Mouse (Mus musculus): ENCODE results near the gene Apaf1. TPM values are rescaled to one million over a fixed set of nuclear protein-coding genes. Genes with fewer than 3 reads are reported as not detected.

The Apaf1 gene
- polyA plus RNA-seq, 1 experiment from 2014 or later = 26.9 TPM

GRCm38 (mm10) chr10:90968247-90968646 lies 114.3 kb downstream of the Apaf1 start:
- ATAC-seq (ENCODE audit: insufficient read depth) = no peak
- WGBS = 87% methylated on average over 10 of the region's 10 CpGs
- no peak overlapping the region for H3K4me3 ChIP-seq (ENCODE audit: low read depth, low read length)

GRCm38 (mm10) chr10:90966821-90967220 lies 115.7 kb downstream of the Apaf1 start:
- Histone ChIP-seq H3K9ac (no peak overlapping the region), H3K27ac (ENCODE audit: low read depth) (no peak overlapping the region), H3K27me3 (ENCODE audit: insufficient read depth, low read length) (peaks cover 29% of the 10 kb centered on the region; the same call in 1 of the 2 replicates), H3K4me2 (no peak overlapping the region), H3K4me3 (ENCODE audit: low read depth, low read length) (no peak overlapping the region), H3K9me3 (ENCODE audit: low read depth, low read length) (no peaks in the 10 kb centered on the region), H3K36me3 (ENCODE audit: insufficient read depth) (no peaks in the 10 kb centered on the region), H3K4me1 (ENCODE audit: insufficient read depth) (no peaks in the 10 kb centered on the region)
- TF ChIP-seq CTCF (IDR thresholded peaks at IDR 0.05; ENCODE audit: low read depth) = no peak
- ATAC-seq (ENCODE audit: insufficient read depth) (peak; percentile 43; the same call in 1 of the 2 replicates), DNase-seq (peak; percentile 23)
- 9% methylated on average over 9 of the region's 9 CpGs for WGBS

More at GRCm38 (mm10) chr10:90968247-90968646, 114.3 kb downstream of the Apaf1 start:
- Histone ChIP-seq H3K9me3 (ENCODE audit: low read depth, low read length) (no peaks in the 10 kb centered on the region), H3K36me3 (ENCODE audit: insufficient read depth) (no peaks in the 10 kb centered on the region), H3K27ac (ENCODE audit: low read depth) (no peak overlapping the region), H3K27me3 (ENCODE audit: insufficient read depth, low read length) (peaks cover 29% of the 10 kb centered on the region; the same call in 1 of the 2 replicates), H3K4me2 (no peak overlapping the region), H3K9ac (no peak overlapping the region), H3K4me1 (ENCODE audit: insufficient read depth) (no peaks in the 10 kb centered on the region)
- no peak for DNase-seq
- TF ChIP-seq CTCF (IDR thresholded peaks at IDR 0.05; ENCODE audit: low read depth) = no peak

GRCm38 (mm10) chr10:90965671-90966315 lies 116.8 kb downstream of the Apaf1 start:
- ATAC-seq (ENCODE audit: insufficient read depth) = no peak
- Histone ChIP-seq H3K4me2 (no peak overlapping the region), H3K4me3 (ENCODE audit: low read depth, low read length) (no peak overlapping the region), H3K9me3 (ENCODE audit: low read depth, low read length) (no peaks in the 10 kb centered on the region), H3K27me3 (ENCODE audit: insufficient read depth, low read length) (peaks cover 29% of the 10 kb centered on the region; the same call in 1 of the 2 replicates), H3K9ac (no peak overlapping the region), H3K36me3 (ENCODE audit: insufficient read depth) (no peaks in the 10 kb centered on the region), H3K27ac (ENCODE audit: low read depth) (no peak overlapping the region), H3K4me1 (ENCODE audit: insufficient read depth) (no peaks in the 10 kb centered on the region)
- 48% methylated on average over 14 of the region's 14 CpGs for WGBS
- DNase-seq = no peak
- TF ChIP-seq CTCF (IDR thresholded peaks at IDR 0.05; ENCODE audit: low read depth) = no peak

GRCm38 (mm10) chr10:90964511-90964910 lies 118.1 kb downstream of the Apaf1 start:
- Histone ChIP-seq H3K4me1 (ENCODE audit: insufficient read depth) (no peaks in the 10 kb centered on the region), H3K4me2 (no peak overlapping the region), H3K4me3 (ENCODE audit: low read depth, low read length) (no peak overlapping the region), H3K9ac (no peak overlapping the region), H3K9me3 (ENCODE audit: low read depth, low read length) (no peaks in the 10 kb centered on the region), H3K27ac (ENCODE audit: low read depth) (no peak overlapping the region), H3K36me3 (ENCODE audit: insufficient read depth) (no peaks in the 10 kb centered on the region), H3K27me3 (ENCODE audit: insufficient read depth, low read length) (peaks cover 21% of the 10 kb centered on the region; the same call in 1 of the 2 replicates)
- DNase-seq = no peak
- no peak for TF ChIP-seq CTCF (IDR thresholded peaks at IDR 0.05; ENCODE audit: low read depth)
- peak; percentile 52; the same call in 1 of the 2 replicates for ATAC-seq (ENCODE audit: insufficient read depth)
- WGBS = 20% methylated on average over 9 of the region's 9 CpGs

- whole genome bisulfite sequencing = 73% methylated on average over 7 of the region's 7 CpGs
- H3K4me1 ChIP-seq (ENCODE audit: insufficient read depth) = no peaks in the 10 kb centered on the region
- DNase-seq (no peak), ATAC-seq (ENCODE audit: insufficient read depth) (no peak)
- no peak overlapping the region for H3K27ac ChIP-seq (ENCODE audit: low read depth)
- no peak overlapping the region for H3K4me2 ChIP-seq
- no peak overlapping the region for H3K9ac ChIP-seq
- H3K9me3 ChIP-seq (ENCODE audit: low read depth, low read length) = no peaks in the 10 kb centered on the region
- no peaks in the 10 kb centered on the region for H3K36me3 ChIP-seq (ENCODE audit: insufficient read depth)
- no peak for TF ChIP-seq CTCF (IDR thresholded peaks at IDR 0.05; ENCODE audit: low read depth)
- H3K27me3 ChIP-seq (ENCODE audit: insufficient read depth, low read length) = no peaks in the 10 kb centered on the region
- H3K4me3 ChIP-seq (ENCODE audit: low read depth, low read length) = no peak overlapping the region
These were observed 122.2 kb downstream of the Apaf1 start for GRCm38 (mm10) chr10:90960374-90960773.

- Histone ChIP-seq H3K36me3 (ENCODE audit: insufficient read depth) (no peaks in the 10 kb centered on the region), H3K4me1 (ENCODE audit: insufficient read depth) (no peaks in the 10 kb centered on the region), H3K4me3 (ENCODE audit: low read depth, low read length) (no peak overlapping the region), H3K27me3 (ENCODE audit: insufficient read depth, low read length) (no peaks in the 10 kb centered on the region), H3K9ac (no peak overlapping the region), H3K4me2 (no peak overlapping the region), H3K9me3 (ENCODE audit: low read depth, low read length) (no peaks in the 10 kb centered on the region), H3K27ac (ENCODE audit: low read depth) (no peak overlapping the region)
- ATAC-seq (ENCODE audit: insufficient read depth) = no peak
- no peak for TF ChIP-seq CTCF (IDR thresholded peaks at IDR 0.05; ENCODE audit: low read depth)
- no peak for DNase-seq
- 60% methylated on average over 6 of the region's 6 CpGs for WGBS
These were observed 128.7 kb downstream of the Apaf1 start for GRCm38 (mm10) chr10:90953821-90954220.

- H3K27me3 ChIP-seq (ENCODE audit: insufficient read depth, low read length) = no peaks in the 10 kb centered on the region
- ATAC-seq (ENCODE audit: insufficient read depth) (no peak), DNase-seq (no peak)
- H3K9ac ChIP-seq = no peak overlapping the region
- H3K27ac ChIP-seq (ENCODE audit: low read depth) = no peak overlapping the region
- TF ChIP-seq CTCF (IDR thresholded peaks at IDR 0.05; ENCODE audit: low read depth) = no peak
- H3K4me3 ChIP-seq (ENCODE audit: low read depth, low read length) = no peak overlapping the region
- H3K36me3 ChIP-seq (ENCODE audit: insufficient read depth) = no peaks in the 10 kb centered on the region
- H3K4me1 ChIP-seq (ENCODE audit: insufficient read depth) = no peaks in the 10 kb centered on the region
- no peaks in the 10 kb centered on the region for H3K9me3 ChIP-seq (ENCODE audit: low read depth, low read length)
- H3K4me2 ChIP-seq = no peak overlapping the region
- 82% methylated on average over 15 of the region's 15 CpGs for WGBS
These were observed 129.4 kb downstream of the Apaf1 start for GRCm38 (mm10) chr10:90953103-90953709.

All from lung, embryonic 14.5 days (tissue).